ENCODE assay signal across 21 mouse cellular contexts in the genomic region with DNA sequence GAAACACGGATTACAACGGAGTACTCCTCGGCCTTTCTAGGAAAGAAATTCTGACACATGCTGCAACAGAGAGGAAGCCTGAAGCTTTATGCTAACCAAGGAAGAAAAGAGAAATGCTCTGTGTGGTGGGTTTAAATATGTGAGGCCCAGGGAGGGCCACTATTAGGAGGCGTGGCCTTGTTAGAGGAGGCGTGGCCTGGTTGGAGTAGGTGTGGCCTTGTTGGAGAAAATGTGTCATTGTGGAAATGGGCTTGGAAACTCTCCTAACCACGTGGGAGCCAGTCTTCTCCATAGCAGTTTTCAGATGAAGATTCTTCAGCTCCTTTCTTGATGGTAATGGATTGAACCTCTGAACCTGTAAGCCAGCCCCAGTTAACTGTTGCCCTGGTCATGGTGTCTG. TPM values are rescaled to one million over a fixed set of nuclear protein-coding genes. Genes with fewer than 3 reads are reported as not detected.
DNase-seq lines count a peak whose midpoint lies in the region; ATAC-seq lines count a peak whose summit lies in the region.
"Had no signal": no experiment of that assay in that cellular context is flagged by ENCODE, and none has a peak within 500 bp of the region (broad histone marks: within the 10 kb centered on the region; RNA-seq: fewer than 3 reads in every experiment).

No protein-coding gene starts in this region.

- no peak overlapping the region for H3K4me3 ChIP-seq in liver, embryonic 12.5 days
- no peak overlapping the region for H3K4me3 ChIP-seq in forebrain, embryonic 13.5 days
- H3K4me3 ChIP-seq: embryonic facial prominence, embryonic 10.5 days; gastrocnemius, adult 2 months; heart, embryonic 13.5 days; hindbrain, embryonic 15.5 days had no signal

- H3K4me1 ChIP-seq in liver, embryonic 12.5 days = no peaks in the 10 kb centered on the region
- H3K4me1 ChIP-seq in forebrain, embryonic 13.5 days = peaks cover 10% of the 10 kb centered on the region; the same call in 1 of the 2 replicates
- H3K4me1 ChIP-seq: embryonic facial prominence, embryonic 10.5 days; hindbrain, embryonic 15.5 days had no signal

- H3K36me3 ChIP-seq in liver, embryonic 12.5 days = no peaks in the 10 kb centered on the region
- H3K36me3 ChIP-seq in forebrain, embryonic 13.5 days (ENCODE audit: poor library complexity, severe bottlenecking) = no peaks in the 10 kb centered on the region
- H3K36me3 ChIP-seq: embryonic facial prominence, embryonic 10.5 days; heart, embryonic 13.5 days; hindbrain, embryonic 15.5 days had no signal

- no peak overlapping the region for H3K27ac ChIP-seq in liver, embryonic 12.5 days
- H3K27ac ChIP-seq in forebrain, embryonic 13.5 days = no peak overlapping the region
- H3K27ac ChIP-seq: embryonic facial prominence, embryonic 10.5 days; gastrocnemius, adult 2 months; heart, embryonic 13.5 days; hindbrain, embryonic 15.5 days had no signal

- H3K27me3 ChIP-seq in liver, embryonic 12.5 days (replicated peaks) = no peaks in the 10 kb centered on the region
- H3K27me3 ChIP-seq in forebrain, embryonic 13.5 days = no peaks in the 10 kb centered on the region
- H3K27me3 ChIP-seq: heart, embryonic 13.5 days; hindbrain, embryonic 15.5 days had no signal

- WGBS in liver, embryonic 12.5 days (ENCODE audit: insufficient replicate concordance) = 67% methylated on average over 6 of the region's 6 CpGs
- WGBS in forebrain, embryonic 13.5 days = 81% methylated on average over 6 of the region's 6 CpGs

- ATAC-seq in liver, embryonic 12.5 days = peak; percentile 47; the same call in 1 of the 2 replicates
- no peak for ATAC-seq in forebrain, embryonic 13.5 days
- ATAC-seq: CD4-positive, CD25-positive, alpha-beta regulatory T cell, adult 4 months; forebrain, embryonic 14.5 days; inflammation-experienced regulatory T-cells, adult 6 months had no signal

- H3K9me3 ChIP-seq in liver, embryonic 12.5 days (replicated peaks) = no peaks in the 10 kb centered on the region
- no peaks in the 10 kb centered on the region for H3K9me3 ChIP-seq in forebrain, embryonic 13.5 days (replicated peaks)
- H3K9me3 ChIP-seq: embryonic facial prominence, embryonic 10.5 days; heart, embryonic 13.5 days; hindbrain, embryonic 15.5 days had no signal

- no peak overlapping the region for H3K9ac ChIP-seq in liver, embryonic 12.5 days
- H3K9ac ChIP-seq in forebrain, embryonic 13.5 days = no peak overlapping the region
- H3K9ac ChIP-seq: heart, embryonic 13.5 days; hindbrain, embryonic 15.5 days had no signal

- peak; percentile 24 for DNase-seq in 3T3-L1 (ENCODE audit: low read depth, low spot score)
- DNase-seq in ES-CJ7 (ENCODE audit: low read depth, low spot score) = peak; percentile 25
- peak; percentile 64 for DNase-seq in ZHBTc4 (ENCODE audit: low read depth, low spot score)
- DNase-seq in cerebellum, adult 11 months = no peak
- DNase-seq: adrenal gland, postnatal 10 days; B cell, adult 2 months; cerebellum, adult 18-20 months; cerebellum, adult 9-11 months; cerebellum, postnatal 36 days; gastrocnemius, adult 2 months; gastrocnemius, postnatal 36 days; heart, adult 11 months; heart, postnatal 36 days had no signal

- H3K4me2 ChIP-seq in liver, embryonic 12.5 days = no peak overlapping the region
- H3K4me2 ChIP-seq in forebrain, embryonic 13.5 days = no peak overlapping the region
- H3K4me2 ChIP-seq: heart, embryonic 13.5 days; hindbrain, embryonic 15.5 days had no signal

RNA-seq across cellular contexts. Expression of a gene that starts 19.8 kb away (rescaled TPM):
- 23.2 and 25.7 TPM in 2 replicates for polyA plus RNA-seq in liver, embryonic 12.5 days (2016; fragmentation: Nextera tagmentation; extraction: Ambion mirVana)
- polyA plus RNA-seq in forebrain, embryonic 13.5 days (2015; fragmentation: Nextera tagmentation; extraction: Ambion mirVana) = 14.5 and 16.2 TPM in 2 replicates

RNA-seq across cellular contexts. Expression of a gene that starts 32.1 kb away (rescaled TPM):
- 16.2 and 19.0 TPM in 2 replicates for polyA plus RNA-seq in liver, embryonic 12.5 days (2016; fragmentation: Nextera tagmentation; extraction: Ambion mirVana)
- polyA plus RNA-seq in forebrain, embryonic 13.5 days (2015; fragmentation: Nextera tagmentation; extraction: Ambion mirVana) = 22.7 and 24.1 TPM in 2 replicates
